15 mouse cellular contexts compared by ENCODE assay signal in the genomic region with DNA sequence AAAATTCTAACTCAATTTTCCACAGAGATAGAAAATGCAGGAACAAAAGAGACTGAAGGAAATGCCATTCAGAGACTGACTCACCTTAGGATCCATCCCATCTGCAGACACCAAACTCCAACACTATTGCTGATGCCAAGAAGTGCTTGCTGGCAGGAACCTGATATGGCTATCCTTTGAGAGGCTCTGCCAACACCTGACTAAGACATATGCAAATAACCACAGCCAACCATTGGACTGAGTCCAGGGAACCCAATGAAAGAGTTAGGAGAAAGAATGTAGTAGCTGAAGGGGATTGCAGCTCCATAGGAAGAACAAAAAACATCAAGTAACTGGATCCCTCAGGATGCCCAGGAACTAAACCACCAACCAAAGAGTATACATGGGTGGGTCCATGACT. TPM values are rescaled to one million over a fixed set of nuclear protein-coding genes. Genes with fewer than 3 reads are reported as not detected.
DNase-seq lines count a peak whose midpoint lies in the region; ATAC-seq lines count a peak whose summit lies in the region.
"Had no signal": no experiment of that assay in that cellular context is flagged by ENCODE, and none has a peak within 500 bp of the region (broad histone marks: within the 10 kb centered on the region; RNA-seq: fewer than 3 reads in every experiment).

No protein-coding gene starts in this region.

- intact Hi-C loops in left cerebral cortex, postnatal 4 days (cut with DNase I) = no loop called here

- no peak for DNase-seq in frontal cortex, postnatal 25 days (ENCODE audit: low spot score in 2 of 2)
- DNase-seq in left cerebral cortex, postnatal 4 days = peak; percentile 48
- DNase-seq in left cerebral cortex, adult 11 months (ENCODE audit: low spot score) = no peak
- peak; percentile 64 to 85 for DNase-seq in cerebellum, postnatal 25 days
- no peak for DNase-seq in adrenal gland, postnatal 36 days
- no peak for DNase-seq in ovary, postnatal 36 days (ENCODE audit: low spot score)
- DNase-seq: adrenal gland, postnatal 10 days; B cell, adult 2 months; heart, adult 11 months; lung, postnatal 10 days had no signal

- ATAC-seq in frontal cortex, adult (ENCODE audit: low TSS enrichment) = peak; percentile 75
- ATAC-seq in cerebellum, adult (ENCODE audit: insufficient number of reproducible peaks, low FRiP score, low TSS enrichment) = peak; percentile 89
- ATAC-seq: forebrain, embryonic 15.5 days; liver, embryonic 12.5 days had no signal

RNA-seq across cellular contexts. Expression of gene Ano3, which starts 21.6 kb away (rescaled TPM):
- total RNA-seq in left cerebral cortex, postnatal 4 days (2021) = 1 to 10 TPM; 6.4 to 7.0 TPM
- under 1 TPM; 0.13 TPM for total RNA-seq in adrenal gland, postnatal 36 days (2021)
- total RNA-seq: megakaryocyte-erythroid progenitor cell, adult 5-6 weeks had no signal

Comparison
In these comparisons a context has a peak if more than half of its experiments do, and no peak if none do; other contexts are left out.
1. DNase-seq: peak in left cerebral cortex, postnatal 4 days (single experiment) and cerebellum, postnatal 25 days (2 of 2); none in frontal cortex, postnatal 25 days (0 of 2), left cerebral cortex, adult 11 months (single experiment), adrenal gland, postnatal 36 days (0 of 2) and ovary, postnatal 36 days (single experiment).
2. RNA of gene Ano3, which starts 21.6 kb away (total RNA-seq): 6.4 to 7.0 TPM in left cerebral cortex, postnatal 4 days; 0.13 TPM in adrenal gland, postnatal 36 days; every median in the first group is over 4 times any median in the second.